Mouse (Mus musculus): ENCODE data around the gene Tgfbr1.
"Not testable (repeated sequence)": the region's sequence is repeated elsewhere in the genome, so short reads cannot be mapped to it uniquely, and the experiment has no call there.

Tgfbr1 gene

DNA sequence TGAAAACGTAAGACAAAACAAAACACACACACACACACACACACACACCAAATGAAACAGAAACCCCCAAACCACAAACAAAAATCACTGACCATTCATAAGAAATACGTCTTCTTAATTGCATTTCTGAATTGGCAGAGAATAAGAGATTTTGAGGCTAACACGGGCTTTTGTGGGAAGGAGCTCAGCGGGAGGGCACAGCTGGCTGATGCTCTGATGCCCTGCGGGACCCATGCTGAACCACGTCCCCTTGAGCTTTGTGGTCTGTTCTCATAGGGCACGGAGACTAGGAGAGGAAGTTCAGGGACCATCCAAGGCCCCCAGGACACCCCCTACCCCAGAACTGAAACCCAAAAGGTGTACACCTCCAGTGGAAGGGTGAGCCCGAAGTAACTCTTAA lies 10.4 kb upstream of the Tgfbr1 start:
- DNase-seq (ENCODE audit: low read depth in 1 of 2, low spot score in 2 of 2), result no peak

DNA sequence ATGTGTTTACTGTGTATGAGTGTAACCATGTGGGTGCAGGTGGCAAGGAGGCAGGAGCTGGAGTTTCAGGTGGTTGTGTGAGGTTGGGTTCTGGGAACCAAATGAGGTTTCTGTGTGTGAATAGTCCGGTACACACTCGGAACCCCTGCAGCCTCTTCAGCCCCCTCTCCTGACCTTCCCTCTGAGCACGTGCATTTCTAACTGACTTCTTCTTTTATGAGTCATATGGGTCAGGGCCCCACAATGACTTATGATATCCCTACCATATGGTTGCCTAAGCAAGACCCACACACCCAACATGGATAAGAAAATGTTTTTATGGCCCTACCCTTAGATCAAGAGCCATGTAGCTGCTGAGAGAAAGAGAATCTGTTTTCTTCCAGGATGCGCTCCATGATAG lies 6.0 kb upstream of the Tgfbr1 start:
- DNase-seq (ENCODE audit: low read depth in 1 of 2, low spot score in 2 of 2), result peak in 1 of 2 experiments; percentile 26

DNA sequence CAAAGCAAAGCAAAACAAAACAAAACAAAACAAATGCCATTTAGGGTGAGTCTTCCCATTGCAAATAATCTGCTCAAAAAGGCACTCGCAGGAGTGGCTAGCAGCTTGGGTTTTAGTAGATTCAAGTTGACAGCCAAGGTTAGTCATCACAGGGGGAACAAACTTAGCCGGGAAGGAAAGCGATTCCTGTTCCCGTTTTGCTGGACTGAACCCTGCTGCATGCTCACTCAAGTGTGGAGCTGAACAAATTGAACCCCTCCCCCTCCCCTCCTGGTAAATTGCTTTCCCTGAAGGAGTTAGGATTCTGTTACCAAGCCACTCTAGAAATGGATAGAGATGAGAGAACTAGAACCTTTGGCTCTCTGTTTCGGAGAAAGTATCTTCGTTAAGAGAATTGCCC lies 3.3 kb upstream of the Tgfbr1 start:
- DNase-seq (ENCODE audit: low read depth in 1 of 2, low spot score in 2 of 2), result no peak

DNA sequence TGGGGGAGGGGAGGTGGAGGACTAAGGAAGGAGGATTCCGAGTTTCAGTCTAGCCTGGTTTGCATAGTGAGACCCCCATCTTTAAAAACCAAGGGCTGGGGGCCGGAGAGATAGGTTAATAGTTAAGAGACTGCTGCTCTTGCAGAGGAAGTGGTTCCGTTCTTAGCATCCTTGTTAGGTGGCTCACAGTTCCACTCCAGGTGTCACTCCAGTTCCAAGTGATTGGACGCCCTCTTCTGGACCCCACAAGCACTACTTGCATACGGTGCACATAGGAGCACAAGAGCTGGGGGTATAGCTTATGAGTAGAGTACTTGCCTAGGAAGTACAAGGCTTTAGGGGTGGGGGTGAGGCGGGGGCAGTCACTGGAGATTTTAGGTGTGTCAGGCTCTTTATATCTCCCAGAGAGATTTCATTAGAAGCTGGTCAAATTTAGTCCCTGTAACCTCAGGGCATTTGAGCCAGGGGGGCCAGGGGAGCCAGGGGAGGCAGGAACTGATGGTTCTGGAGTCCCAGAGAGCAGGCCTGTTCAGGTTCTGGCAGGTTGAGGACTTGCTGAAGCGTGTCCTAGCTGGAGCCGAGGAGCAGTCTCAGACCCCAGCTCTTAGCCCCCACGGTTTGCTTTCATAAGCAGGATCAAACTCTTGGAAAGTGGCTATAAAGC lies 1.5 kb upstream of the Tgfbr1 start:
- no peak for DNase-seq (ENCODE audit: low read depth in 1 of 2, low spot score in 2 of 2)

DNA sequence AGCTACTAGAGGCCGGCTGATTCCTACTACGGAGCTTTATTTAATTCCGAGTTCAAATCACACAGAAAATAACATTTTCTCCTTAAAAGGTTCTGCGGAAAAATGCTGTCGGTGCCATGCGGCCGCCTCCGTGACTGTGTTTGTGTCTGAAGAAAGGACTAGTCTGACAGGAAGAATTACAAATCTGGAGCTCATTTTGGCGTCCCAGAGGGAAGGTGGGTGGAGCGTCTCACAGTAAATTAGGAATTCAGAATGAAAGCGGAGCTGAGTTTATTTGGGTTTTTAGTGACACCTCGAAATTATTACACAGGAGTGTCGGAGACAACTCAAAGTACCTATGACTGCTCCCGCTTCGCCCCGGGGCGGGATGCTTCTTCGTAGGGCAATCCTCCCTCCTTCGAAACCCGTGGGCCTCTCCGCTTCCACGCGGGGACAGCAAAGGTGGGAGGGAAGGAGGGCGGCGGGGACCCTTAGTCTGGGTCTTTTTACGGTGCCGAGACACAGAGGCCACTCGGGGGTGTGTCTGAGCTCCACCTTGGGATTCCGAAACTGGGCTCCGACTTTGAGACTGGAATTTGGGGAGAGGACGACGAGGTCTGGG lies 861 bp upstream of the Tgfbr1 start:
- no peak for DNase-seq (ENCODE audit: low read depth in 1 of 2, low spot score in 2 of 2)

DNA sequence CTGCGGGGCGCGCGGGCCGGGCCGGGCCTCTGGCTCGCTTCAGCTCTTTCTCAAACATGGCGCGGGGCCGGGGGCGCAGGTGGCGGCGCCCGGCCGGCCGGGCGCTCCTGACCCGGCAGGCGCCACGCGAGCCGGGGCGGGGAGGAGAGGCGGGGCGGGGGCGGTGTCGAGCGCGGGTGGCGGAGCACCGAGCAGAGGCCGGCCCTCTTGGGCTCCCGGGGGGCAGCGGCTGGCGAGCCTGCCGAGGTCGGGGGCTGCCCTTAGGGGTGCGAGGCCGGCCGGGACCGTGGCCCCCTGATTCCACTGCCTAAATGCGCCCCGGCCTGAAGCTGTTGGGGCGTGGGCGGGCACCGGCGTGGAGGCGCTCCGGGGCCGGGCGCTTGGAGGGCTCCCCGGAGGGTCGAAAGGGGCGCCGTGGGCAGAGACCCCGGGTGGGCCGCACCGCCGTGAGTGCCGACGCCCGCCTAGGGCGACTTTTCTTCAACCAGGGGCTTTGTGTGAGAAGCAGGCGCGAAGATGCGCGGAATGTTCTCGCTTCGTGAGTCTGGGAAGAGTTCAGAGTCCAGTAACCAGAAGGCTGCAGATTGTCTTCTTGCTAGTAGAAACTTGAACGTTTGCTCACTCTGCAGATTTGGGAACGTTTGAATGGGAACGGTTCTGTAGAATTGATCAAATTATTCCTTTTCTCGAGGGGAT lies 542 bp downstream of the Tgfbr1 start:
- no peak for DNase-seq (ENCODE audit: low read depth in 1 of 2, low spot score in 2 of 2)

DNA sequence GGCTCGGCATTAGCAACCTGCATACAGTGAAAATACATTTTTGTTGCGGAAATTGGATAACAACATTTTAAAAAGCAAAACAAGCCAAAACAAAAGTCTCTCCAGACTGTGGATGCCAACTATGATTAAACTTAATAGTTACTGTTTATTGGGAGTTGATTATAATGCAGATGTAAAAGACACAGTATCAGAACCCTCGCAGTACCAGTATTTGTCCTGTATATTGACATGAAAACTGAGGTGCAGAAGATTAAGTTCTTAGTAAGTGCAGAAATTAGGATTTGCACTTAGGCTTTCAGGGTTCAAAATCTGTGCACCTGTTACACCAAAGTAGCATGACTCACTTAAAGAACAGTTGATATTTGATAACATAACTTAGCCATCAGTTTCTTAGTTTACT lies 1.3 kb downstream of the Tgfbr1 start:
- no peak for DNase-seq (ENCODE audit: low read depth in 1 of 2, low spot score in 2 of 2)

DNA sequence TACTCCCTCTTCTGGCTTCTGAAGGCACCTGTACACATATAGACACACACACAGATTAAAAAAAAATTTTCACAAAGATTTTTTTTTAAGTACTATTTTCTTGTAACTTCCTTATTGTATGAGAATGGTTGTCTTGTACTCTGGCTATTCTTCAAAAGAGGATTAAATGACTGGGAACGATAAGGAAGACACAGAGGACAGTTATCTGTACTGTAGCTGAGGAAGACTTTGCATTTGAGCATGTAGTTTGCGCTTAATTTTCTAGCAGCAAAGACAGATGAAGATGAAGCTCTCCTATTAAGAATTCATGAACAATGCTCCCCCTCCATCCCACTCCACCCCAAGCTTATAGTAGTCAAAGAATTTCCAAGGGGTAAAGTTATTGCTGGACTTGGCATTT lies 9.6 kb downstream of the Tgfbr1 start:
- no peak for DNase-seq (ENCODE audit: low read depth in 1 of 2, low spot score in 2 of 2)

DNA sequence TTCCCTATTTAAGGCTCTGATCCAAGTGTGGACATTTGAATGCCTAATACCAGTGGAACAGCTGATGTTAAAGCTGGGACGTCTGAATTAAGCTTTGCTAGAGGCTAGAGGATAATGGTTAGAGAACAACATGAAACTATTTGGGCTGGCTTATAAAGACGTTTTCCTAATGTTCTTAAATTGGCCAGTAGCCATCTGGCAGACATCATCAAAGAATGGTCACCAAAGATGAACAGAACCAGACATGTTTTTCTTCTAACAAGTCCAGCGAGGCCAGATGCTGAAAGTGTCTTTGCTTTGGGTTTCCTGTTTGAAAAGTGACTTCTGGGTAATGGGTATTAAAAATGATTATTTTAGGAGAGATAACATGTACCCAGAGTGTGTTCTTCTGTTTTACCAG lies 10.1 kb downstream of the Tgfbr1 start:
- DNase-seq (ENCODE audit: low read depth in 1 of 2, low spot score in 2 of 2), result no peak

DNA sequence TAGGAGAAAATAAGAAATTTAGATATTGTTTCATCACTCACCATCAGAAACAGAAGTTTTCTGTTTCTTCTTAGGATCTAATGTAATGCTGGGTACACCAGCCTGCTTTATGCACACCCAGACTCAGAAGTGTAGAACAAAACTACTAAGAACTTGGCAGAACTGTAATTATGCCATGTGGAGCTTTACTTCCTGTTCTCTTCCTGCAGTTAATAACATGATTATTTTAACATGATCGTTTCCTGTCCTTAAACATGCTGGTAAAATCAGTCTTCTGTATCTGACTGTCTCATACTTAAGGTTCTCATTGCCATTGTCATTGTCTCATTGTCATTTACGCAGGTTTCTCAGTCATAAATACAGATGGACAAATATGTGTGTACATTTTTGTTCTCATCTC lies 15.7 kb downstream of the Tgfbr1 start:
- no peak for DNase-seq (ENCODE audit: low read depth in 1 of 2, low spot score in 2 of 2)

DNA sequence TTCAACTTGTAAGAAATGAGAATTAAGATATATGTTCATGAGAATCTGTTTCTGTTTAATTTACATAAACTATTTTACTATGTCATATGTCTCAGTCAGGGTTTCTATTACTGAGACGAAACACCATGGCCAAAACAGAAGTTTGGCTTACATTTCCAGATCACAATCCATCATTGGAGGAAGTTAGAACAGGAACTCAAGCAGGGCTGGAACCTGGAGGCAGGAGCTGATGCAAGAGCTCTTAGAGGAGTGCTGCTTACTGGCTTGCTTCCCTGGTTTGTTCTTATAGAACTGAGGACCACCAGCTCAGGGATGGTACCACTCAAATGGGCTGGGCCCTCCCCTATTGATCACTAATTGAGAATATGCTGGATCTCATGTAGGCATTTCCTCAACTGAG lies 25.7 kb downstream of the Tgfbr1 start:
- DNase-seq (ENCODE audit: low read depth in 1 of 2, low spot score in 2 of 2), result no peak

DNA sequence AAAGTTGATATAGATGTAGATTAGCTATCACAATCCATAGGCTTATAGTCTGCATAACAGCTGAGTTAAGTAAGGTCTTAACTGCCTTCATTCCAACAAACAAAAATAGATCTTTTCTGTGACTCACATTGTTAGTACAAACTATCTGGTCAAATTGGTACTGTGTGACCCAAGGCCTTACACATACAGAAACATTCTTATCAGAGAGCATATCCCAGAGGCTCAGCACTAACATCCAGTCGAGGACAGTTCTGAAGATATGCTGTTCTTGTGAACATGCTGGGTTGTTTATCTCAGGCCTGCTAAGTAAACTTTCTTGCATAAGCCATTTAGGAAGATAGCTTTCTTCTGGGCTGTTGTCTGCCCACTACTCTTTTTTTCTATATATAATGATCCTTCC lies 29.4 kb downstream of the Tgfbr1 start:
- no peak for DNase-seq (ENCODE audit: low read depth in 1 of 2, low spot score in 2 of 2)

DNA sequence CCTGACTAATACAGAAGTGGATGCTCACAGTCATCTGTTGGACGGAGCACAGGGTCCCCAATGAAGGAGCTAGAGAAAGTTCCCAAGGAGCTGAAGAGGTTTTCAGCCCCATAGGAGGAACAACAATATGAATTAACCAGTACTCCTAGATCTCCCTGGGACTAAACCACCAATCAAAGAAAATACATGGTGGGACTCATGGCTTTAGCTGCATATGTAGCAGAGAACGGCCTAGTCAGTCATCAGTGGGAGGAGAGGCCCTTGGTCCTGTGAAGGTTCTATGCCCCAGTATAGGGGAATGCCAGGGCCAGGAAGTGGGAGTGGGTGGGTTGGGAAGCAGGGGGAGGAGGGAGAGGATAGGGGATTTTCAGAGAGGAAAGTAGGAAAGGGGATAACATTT lies 38.9 kb downstream of the Tgfbr1 start:
- DNase-seq (ENCODE audit: low read depth in 1 of 2, low spot score in 2 of 2), result not testable (repeated sequence)

DNA sequence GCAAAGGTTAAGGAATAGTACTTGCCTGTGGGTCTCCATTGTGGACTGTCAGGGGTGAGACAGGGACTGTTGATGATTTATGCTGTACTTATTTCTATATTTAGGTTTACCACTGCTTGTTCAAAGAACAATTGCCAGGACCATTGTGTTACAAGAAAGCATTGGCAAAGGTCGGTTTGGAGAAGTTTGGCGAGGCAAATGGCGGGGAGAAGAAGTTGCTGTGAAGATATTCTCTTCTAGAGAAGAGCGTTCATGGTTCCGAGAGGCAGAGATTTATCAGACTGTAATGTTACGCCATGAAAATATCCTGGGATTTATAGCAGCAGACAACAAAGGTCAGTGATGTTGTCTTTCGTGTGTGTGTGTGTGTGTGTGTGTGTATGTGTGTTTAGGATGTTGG lies 43.2 kb downstream of the Tgfbr1 start:
- DNase-seq (ENCODE audit: low read depth in 1 of 2, low spot score in 2 of 2), result no peak

DNA sequence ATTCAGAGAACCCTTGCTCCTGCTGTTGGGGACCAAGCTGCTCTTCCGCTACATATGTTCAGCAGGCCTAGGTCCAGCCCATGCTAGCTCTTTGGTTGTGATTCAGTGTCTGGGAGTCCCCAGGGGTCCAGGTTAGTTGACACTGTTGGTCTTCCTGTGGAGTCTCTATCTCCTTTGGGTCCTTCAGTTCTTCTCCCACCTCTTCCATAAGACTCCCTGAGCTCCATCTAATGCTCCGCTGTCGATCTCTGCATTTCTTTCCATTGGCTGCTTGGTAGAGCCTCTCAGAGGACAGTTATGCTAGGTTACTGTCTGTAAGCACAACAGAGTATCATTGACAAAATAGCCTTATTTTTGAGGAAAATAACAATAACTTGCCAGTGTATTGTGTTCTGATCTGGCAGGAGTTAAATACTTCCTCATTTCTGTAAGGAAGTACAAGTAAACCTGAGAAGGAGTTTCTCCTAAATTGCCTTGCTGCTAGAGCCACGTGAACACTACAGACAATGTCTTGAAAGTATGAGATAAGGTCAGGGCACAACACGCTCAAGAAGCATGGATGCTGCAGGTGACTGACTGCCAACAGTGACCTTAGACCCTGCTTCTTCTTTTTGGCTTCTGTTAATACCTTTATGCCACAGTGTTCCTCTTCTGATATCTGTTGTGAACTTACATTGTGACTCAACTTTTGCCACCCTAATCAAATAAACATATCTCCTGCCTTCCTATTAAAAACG lies 45.1 kb downstream of the Tgfbr1 start:
- DNase-seq (ENCODE audit: low read depth in 1 of 2, low spot score in 2 of 2), result no peak

DNA sequence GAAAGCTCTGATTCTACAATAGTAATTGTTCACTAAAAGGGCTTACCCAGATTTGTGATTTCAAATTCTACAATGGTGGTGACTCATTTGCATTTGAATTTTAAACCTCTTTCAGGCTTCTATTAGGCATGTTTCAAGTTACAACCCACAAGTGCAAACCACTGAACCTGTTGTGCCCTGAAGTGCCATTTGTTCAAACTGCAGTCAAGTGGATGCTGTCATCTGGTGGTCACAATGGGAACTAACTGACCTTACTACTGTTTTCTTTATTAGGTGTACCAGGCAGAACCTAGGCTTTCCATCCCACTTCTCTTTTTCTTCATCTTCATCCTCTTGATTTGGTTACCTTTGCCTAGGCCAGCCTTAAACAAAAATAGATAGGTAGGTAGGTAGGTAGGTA lies 46.8 kb downstream of the Tgfbr1 start:
- DNase-seq (ENCODE audit: low read depth in 1 of 2, low spot score in 2 of 2), result no peak

DNA sequence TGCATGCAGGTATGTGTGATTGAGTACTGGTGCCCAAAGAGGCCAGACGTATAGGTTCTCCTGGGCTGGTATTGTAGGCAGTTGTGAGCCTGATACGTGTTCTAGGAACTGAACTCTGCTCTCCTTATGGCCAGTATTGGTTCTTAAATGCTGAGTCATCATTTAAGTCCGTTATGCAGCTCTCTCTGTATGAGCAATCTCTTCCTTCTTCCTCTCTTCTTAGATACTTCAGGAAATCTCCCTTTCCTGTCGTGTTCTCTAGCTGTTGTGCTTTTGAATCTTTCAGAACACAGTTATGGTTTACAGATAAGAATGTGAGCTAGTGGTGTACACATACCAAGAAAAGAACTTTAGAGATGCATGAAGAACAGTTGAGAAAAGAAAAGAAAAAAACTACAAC lies 47.3 kb downstream of the Tgfbr1 start:
- no peak for DNase-seq (ENCODE audit: low read depth in 1 of 2, low spot score in 2 of 2)

DNA sequence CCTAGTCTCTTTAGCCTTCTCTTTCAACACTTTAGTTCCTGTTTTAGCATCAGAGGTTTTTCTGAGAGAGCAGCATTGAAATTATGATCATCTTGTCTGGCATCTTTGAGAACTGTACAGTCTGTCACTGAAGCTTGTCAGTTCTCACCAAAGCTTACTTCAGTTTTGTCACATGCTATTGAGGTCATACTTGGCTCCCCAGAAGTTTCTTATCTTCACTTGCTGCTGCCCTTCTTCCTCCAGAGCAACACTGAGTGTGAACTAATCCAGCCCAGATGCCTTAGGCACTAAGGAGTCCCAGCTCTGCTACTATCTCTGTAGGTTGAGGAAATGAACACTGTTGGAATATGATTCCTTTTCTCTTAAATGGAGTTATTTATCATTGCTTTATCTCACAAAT lies 49.2 kb downstream of the Tgfbr1 start:
- no peak for DNase-seq (ENCODE audit: low read depth in 1 of 2, low spot score in 2 of 2)

DNA sequence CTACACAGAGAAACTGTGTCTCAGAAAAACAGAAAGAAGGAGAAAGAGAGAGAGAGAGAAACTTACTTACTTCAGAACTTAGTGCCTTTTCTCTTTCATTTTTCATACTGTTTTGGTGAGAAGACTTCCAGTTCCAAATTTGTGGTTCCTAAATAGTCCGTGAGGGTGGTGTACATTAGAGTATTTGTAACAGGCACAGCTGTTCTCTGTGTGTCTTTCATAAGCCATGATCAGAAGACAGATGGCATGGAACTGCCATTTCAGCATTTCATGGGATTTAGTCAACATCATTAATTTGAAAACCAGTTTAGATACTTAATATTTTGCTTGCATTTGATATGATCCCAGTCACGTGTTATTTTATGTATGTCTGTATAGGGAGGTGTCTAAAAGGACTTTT lies 51.5 kb downstream of the Tgfbr1 start:
- DNase-seq (ENCODE audit: low read depth in 1 of 2, low spot score in 2 of 2), result no peak

DNA sequence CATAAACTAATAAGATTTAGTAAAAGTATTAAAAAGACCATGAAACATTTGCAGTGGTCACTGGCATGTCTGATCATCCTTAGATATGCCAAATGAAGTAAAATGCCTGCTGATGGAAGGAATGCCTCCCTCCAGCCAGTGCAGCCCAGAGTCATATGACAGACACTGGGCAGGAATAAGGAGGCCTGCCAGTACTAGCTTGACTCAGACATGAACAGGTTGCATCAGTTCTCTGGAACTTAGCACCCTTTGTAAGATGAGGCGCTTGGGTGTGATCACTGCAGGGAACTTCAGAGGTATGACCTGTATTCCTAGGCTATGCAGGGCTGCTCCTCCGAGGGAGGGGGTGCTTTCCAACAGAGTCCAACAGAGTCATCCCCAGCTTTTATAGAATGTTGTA lies 54.1 kb downstream of the Tgfbr1 start:
- no peak for DNase-seq (ENCODE audit: low read depth in 1 of 2, low spot score in 2 of 2)

DNA sequence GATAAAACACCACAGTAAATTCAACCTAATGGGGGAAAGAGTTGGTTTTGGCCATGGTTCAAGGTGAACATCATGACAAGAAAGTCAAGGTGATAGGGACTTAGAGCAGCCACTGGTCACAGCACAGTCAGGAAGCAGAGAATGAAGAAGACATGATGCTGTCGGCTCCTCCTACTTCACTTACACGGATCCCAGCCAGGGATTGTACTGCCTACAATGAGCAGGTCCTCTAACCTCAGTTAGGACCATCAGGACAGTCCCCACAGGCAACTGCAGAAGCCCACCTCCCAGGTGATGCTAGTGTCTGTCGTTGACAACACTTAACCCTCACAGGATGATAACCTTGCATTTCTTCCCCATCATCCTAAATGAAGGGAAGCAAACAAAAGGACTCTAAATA lies 64.8 kb downstream of the Tgfbr1 start:
- DNase-seq (ENCODE audit: low read depth in 1 of 2, low spot score in 2 of 2), result no peak
